Mouse (Mus musculus) forebrain, embryonic 10.5 days (tissue): ENCODE data around the gene Gm10031. TPM values are rescaled to one million over a fixed set of nuclear protein-coding genes. Genes with fewer than 3 reads are reported as not detected.
"Not testable (repeated sequence)": the region's sequence is repeated elsewhere in the genome, so short reads cannot be mapped to it uniquely, and the experiment has no call there.

Experiments used
- DNase-seq: peaks from one replicate; pipeline ENCODE4 v3.0.0-alpha.2; 2017; ENCODE audit warnings: low spot score; ENCODE audit errors: extremely low spot score
- H3K27ac ChIP-seq: fragments of 300-500 bp; sonication (generic); 2 replicates; pipeline ENCODE4 v1.5.1; 2016; ENCODE audit warnings: mild to moderate bottlenecking
- H3K27me3 ChIP-seq: fragments of 300-500 bp; sonication (generic); 2 replicates; pipeline ENCODE4 v1.6.1; 2016; ENCODE audit warnings: mild to moderate bottlenecking; ENCODE audit not compliant: poor library complexity, severe bottlenecking
- H3K36me3 ChIP-seq: fragments of 300-500 bp; sonication (generic); replicated peaks from 2 replicates; pipeline ENCODE4 v1.6.1; 2016; ENCODE audit warnings: mild to moderate bottlenecking, moderate library complexity
- H3K4me1 ChIP-seq: fragments of 300-500 bp; sonication (generic); 2 replicates; pipeline ENCODE4 v1.6.1; 2016
- H3K4me3 ChIP-seq: fragments of 300-500 bp; sonication (generic); 2 replicates; pipeline ENCODE4 v1.5.1; 2016; ENCODE audit warnings: mild to moderate bottlenecking, moderate library complexity
- H3K9me3 ChIP-seq: fragments of 300-500 bp; sonication (generic); 2 replicates; pipeline ENCODE4 v1.6.1; 2016; ENCODE audit warnings: mild to moderate bottlenecking, moderate library complexity
- WGBS: fragments of 180-500 bp; shearing (Covaris S2); methylation state at CpG from one replicate; pipeline ENCODE4 v1.1.7; 2016; 5-methylcytosine and 5-hydroxymethylcytosine counted together
- polyA plus RNA-seq: library from polyadenylated mRNA; unstranded; fragments of >200 nt; fragmentation: Nextera tagmentation; extraction: Ambion mirVana; gene quantifications from 2 replicates; pipeline ENCODE4 v1.2.1, GENCODE M21; 2016

The Gm10031 gene
- polyA plus RNA-seq, 1 experiment from 2014 or later: 0.56 TPM

DNA sequence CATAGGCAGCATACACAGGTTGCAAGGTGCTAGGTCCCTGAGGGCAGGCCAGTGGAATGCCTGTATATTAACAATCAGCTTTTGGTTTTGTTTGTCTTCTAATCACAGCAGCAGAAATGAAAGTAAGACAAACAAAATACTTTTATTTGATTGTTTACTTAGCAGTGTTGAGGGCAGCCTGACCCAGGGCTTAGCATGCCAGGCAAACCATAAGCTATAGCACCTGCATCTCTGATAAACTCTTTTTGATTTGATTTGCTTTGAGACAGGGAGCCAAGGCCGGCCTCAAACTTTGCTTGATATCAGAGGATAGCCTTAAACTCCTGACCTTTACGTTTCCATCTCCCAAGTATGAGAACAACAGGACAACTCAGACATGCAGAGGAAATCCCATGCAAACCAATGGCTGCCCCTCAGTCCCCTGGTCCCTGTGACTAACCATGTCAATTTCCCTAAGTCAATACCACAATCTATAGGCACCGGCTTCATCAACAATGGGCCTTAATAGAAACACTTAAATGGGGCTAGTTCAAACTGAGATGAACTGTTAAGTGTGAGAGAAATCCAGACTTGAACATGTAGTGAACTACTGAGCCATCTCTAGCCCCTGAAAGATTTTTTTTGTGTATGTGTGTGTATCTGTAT is 3.6 kb upstream of the Gm10031 start:
- Histone ChIP-seq H3K4me3 (no peak overlapping the region), H3K9me3 (no peaks in the 10 kb centered on the region), H3K27ac (no peak overlapping the region), H3K36me3 (no peaks in the 10 kb centered on the region), H3K4me1 (peaks cover 5% of the 10 kb centered on the region), H3K27me3 (no peaks in the 10 kb centered on the region)
- no peak for DNase-seq
- WGBS: 81% methylated on average over 3 of the region's 3 CpGs

DNA sequence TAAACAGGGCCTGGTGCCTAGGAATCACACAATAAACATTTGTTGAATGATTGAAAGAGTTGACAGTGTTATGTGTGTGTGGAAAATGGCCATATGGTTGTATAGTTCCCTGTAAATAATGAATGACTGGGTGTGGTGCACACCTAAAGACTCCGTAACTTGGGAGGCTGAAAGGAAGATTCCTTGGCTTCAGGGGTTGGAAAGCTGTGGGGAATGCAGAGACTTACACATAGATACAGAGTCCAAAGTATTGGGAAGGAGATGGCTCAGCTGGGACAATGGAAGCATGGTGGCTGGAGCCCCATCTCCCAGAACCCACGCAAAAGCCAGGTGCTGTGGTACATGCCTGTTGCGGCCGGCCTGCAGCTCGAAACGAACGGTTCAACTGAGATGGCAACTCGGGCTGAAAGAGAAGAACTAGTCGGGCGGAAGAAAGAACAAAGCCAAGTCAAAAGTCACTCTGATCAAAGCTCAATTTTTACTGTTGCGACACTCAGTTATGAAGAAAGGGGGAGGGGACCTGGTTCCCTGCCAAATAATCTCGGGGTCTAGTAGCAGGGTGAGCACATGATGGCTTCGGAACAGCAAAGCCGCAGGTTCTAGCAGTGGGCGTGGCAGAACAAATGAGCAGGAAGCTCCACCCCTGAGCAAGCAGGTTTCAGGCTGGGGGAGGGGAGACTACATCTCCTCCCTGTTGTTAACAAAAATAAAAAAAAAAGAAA is 1.9 kb upstream of the Gm10031 start:
- Histone ChIP-seq H3K27me3 (no peaks in the 10 kb centered on the region), H3K27ac (no peak overlapping the region), H3K4me1 (peaks cover 5% of the 10 kb centered on the region), H3K36me3 (no peaks in the 10 kb centered on the region), H3K9me3 (no peaks in the 10 kb centered on the region), H3K4me3 (no peak overlapping the region)
- WGBS: 69% methylated on average over 15 of the region's 15 CpGs
- DNase-seq: no peak

DNA sequence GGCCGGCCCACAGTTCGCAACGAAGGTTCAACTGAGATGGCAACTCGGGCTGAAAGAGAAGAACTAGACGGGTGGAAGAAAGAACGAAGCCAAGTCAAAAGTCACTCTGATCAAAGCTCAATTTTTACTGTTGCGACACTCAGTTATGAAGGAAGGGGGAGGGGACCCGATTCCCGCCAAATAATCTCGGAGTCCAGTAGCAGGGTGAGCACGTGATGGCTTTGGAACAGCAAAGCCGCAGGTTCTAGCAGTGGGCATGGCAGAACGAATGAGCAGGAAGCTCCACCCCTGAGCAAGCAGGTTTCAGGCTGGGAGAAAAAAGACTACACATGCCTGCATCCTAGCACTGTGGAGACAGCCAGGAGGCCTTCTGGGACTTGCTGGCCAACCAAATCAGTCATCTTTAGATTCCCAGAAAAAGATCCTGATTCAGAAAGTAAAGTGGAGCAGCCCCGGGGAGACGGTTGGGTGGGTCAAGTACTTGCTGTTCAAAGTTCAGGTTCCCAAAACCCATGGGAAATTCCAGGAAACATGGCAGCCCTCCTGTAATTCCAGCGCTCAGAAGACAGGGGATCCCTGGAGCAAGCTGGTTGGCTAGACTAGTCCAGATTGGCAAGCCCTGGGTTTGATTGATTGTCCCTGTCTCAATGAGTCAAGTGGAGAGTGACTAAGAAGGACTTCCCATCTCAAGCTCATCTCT is 8.8 kb downstream of the Gm10031 start:
- not testable (repeated sequence) for H3K4me1 ChIP-seq, DNase-seq, H3K4me3 ChIP-seq, H3K27ac ChIP-seq, H3K36me3 ChIP-seq, H3K9me3 ChIP-seq, H3K27me3 ChIP-seq
- 94% methylated on average over 16 of the region's 16 CpGs for WGBS

DNA sequence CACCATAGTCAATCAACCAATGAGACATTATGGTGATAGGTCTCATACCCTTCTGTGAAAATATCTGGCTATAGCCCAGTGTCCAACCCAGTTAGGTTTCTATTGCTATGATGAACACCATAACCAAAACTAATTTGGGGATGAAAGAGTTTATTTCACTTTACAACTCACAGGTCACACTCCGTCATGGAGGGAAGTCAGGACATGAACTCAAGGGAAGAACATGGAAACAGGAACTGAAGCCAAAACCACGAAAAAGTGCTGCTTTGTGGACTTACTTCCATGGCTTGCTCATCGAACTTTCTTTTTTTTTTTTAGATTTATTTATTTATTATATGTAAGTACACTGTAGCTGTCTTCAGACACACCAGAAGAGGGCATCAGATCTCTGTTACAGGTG is 9.7 kb downstream of the Gm10031 start:
- Histone ChIP-seq H3K36me3 (no peaks in the 10 kb centered on the region), H3K4me1 (no peaks in the 10 kb centered on the region), H3K9me3 (no peaks in the 10 kb centered on the region), H3K27me3 (no peaks in the 10 kb centered on the region), H3K27ac (no peak overlapping the region), H3K4me3 (no peak overlapping the region)
- WGBS: 93% methylated on average over 3 of the region's 3 CpGs
- no peak for DNase-seq

DNA sequence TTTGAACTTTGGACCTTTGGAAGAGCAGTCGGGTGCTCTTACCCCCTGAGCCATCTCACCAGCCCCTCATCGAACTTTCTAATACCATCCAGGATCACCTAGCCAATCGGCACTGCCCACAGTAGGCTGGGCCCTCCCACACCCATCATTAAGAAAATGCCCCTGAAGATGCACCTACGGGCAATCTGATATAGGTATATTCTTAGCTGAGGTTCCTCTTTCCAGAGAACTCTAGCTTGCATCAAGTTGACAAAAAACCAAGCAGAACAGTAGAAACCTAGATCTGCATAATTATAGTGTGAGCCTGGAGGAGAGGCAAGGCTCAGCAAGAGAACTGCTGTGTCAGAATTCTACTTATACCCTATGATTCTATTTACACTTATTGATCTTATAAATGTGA is 10.1 kb downstream of the Gm10031 start:
- Histone ChIP-seq H3K27ac (no peak overlapping the region), H3K36me3 (no peaks in the 10 kb centered on the region), H3K9me3 (no peaks in the 10 kb centered on the region), H3K4me1 (no peaks in the 10 kb centered on the region), H3K4me3 (no peak overlapping the region), H3K27me3 (no peaks in the 10 kb centered on the region)
- DNase-seq: no peak
- 90% methylated on average over 4 of the region's 4 CpGs for WGBS

DNA sequence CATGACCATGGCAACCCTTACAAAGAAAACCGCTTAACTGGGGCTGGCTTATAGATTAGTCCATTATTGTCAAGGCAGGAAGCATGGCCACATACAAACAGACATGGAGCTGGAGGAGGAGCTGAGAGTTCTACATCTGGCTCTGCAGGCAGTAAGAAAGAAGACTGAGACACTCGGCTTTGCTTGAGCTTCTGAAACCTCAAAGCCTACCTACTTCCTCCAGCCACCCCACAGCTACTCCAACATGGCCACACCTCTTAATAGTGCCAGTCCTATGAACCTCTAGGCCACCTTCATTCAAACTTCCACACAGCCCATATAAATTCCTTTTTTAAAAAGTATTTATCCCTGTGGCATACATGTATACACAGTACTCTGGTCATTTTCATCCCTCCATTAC is 13.2 kb downstream of the Gm10031 start:
- Histone ChIP-seq H3K4me1 (no peaks in the 10 kb centered on the region), H3K4me3 (no peak overlapping the region), H3K36me3 (no peaks in the 10 kb centered on the region), H3K27me3 (no peaks in the 10 kb centered on the region), H3K9me3 (no peaks in the 10 kb centered on the region), H3K27ac (no peak overlapping the region)
- DNase-seq: no peak
- 81% methylated on average over 2 of the region's 2 CpGs for WGBS

DNA sequence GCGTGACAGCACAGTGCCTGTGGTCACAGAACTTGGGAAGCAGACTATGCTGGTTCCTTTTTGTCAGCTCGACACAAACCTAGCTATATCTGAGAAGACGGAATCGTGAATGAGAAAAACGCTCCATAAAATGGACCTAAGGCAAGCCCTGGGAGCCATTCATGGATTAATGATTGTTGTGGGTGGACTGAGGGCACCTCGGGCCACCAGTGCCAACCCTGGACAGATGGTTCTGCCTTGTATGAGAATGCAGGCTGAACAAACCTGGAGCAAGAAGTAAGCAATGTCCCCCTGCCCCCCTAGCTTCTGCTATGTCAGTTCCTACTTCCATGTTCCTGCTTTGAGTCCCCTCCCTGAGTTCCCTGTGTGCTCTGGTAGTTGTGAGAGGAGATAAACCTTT is 13.9 kb downstream of the Gm10031 start:
- WGBS: 84% methylated on average over 6 of the region's 6 CpGs

DNA sequence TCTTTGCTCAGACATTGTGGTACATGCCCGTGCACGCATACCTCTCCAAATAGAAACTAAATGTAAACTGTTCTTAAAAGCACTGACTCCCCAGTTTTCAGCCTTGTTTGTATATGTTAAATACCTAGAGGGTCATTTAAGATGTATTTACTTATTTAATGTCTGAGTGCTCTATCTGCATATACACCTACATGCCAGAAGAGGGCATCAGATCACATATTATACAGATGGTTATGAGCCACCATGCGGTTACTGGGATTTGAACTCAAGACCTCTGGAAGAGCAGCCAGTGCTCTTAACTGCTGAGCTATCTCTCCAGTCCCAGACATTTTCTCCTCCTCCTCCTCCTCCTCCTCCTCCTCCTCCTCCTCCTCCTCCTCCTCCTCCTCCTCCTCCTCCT is 14.6 kb downstream of the Gm10031 start:
- WGBS: 80% methylated on average over 3 of the region's 3 CpGs
- no peaks in the 10 kb centered on the region for H3K36me3 ChIP-seq
- no peaks in the 10 kb centered on the region for H3K9me3 ChIP-seq
- DNase-seq: no peak
- no peak overlapping the region for H3K4me3 ChIP-seq
- no peak overlapping the region for H3K27ac ChIP-seq
- no peaks in the 10 kb centered on the region for H3K27me3 ChIP-seq
- no peaks in the 10 kb centered on the region for H3K4me1 ChIP-seq

More for the DNA sequence above, 13.9 kb downstream of the Gm10031 start:
- H3K27ac ChIP-seq: no peak overlapping the region
- no peaks in the 10 kb centered on the region for H3K4me1 ChIP-seq
- DNase-seq: no peak
- no peak overlapping the region for H3K4me3 ChIP-seq
- H3K27me3 ChIP-seq: no peaks in the 10 kb centered on the region
- H3K9me3 ChIP-seq: no peaks in the 10 kb centered on the region
- H3K36me3 ChIP-seq: no peaks in the 10 kb centered on the region

DNA sequence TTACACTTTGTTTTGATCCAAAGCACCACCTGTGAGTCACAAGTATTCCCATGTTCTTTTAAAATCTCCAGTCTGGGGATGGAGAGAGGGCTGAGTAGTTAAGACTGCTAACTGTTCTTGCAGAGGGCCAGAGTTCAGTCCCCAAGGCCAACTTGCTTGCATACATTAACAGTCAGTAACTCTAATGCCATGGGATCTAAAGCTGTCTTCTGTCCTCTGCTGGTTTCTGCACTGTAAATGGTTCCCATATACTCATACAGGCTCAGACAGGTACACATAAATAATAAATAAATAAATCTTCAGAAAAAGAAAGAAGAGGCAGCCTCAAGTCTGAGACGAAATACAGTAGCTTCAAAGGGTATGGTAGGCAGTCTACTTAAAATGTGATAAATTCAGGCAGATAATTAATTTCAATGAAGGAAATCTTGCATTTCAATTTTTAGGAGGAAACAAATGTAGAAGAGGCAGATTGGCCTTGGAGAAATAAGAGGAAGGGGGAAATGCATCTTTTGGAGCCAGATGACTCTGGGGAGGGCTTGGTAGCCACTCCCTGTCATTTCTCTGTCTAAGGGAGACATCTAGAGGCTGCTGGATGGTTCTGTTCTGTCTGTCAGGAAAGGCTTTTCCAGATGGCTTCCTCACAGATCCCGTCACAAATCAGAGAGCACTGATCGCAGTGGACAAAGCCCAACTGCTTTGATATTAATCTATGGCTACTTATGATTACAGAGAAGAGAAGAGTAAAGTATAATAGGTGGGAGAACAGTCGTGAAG is 16.2 kb downstream of the Gm10031 start:
- Histone ChIP-seq H3K9me3 (no peaks in the 10 kb centered on the region), H3K4me1 (peaks cover 4% of the 10 kb centered on the region), H3K4me3 (no peak overlapping the region), H3K27me3 (no peaks in the 10 kb centered on the region), H3K27ac (no peak overlapping the region), H3K36me3 (no peaks in the 10 kb centered on the region)
- WGBS: 56% methylated on average over 4 of the region's 4 CpGs
- no peak for DNase-seq

DNA sequence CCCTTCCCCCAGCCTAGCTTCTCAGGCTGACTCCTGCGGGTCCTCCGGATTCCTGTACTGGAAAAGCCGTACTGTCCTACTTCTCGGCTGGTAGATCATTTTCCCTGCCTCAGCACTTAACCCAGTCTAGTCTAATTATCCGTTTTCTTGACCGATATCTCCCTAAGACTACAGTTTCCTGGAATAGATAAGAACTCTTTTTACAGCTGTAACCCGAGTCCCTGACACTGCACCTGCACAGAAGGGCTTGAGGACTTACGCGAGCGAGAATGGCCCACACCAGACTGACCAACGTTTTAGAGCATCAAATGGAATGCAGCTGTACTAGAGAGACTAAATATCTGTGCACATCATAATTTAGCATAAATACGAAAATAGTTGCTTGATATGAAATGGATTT is 20.2 kb downstream of the Gm10031 start:
- Histone ChIP-seq H3K36me3 (no peaks in the 10 kb centered on the region), H3K27me3 (no peaks in the 10 kb centered on the region), H3K9me3 (no peaks in the 10 kb centered on the region), H3K4me1 (peaks cover 4% of the 10 kb centered on the region), H3K27ac (no peak overlapping the region), H3K4me3 (no peak overlapping the region)
- no peak for DNase-seq
- WGBS: 48% methylated on average over 12 of the region's 12 CpGs

DNA sequence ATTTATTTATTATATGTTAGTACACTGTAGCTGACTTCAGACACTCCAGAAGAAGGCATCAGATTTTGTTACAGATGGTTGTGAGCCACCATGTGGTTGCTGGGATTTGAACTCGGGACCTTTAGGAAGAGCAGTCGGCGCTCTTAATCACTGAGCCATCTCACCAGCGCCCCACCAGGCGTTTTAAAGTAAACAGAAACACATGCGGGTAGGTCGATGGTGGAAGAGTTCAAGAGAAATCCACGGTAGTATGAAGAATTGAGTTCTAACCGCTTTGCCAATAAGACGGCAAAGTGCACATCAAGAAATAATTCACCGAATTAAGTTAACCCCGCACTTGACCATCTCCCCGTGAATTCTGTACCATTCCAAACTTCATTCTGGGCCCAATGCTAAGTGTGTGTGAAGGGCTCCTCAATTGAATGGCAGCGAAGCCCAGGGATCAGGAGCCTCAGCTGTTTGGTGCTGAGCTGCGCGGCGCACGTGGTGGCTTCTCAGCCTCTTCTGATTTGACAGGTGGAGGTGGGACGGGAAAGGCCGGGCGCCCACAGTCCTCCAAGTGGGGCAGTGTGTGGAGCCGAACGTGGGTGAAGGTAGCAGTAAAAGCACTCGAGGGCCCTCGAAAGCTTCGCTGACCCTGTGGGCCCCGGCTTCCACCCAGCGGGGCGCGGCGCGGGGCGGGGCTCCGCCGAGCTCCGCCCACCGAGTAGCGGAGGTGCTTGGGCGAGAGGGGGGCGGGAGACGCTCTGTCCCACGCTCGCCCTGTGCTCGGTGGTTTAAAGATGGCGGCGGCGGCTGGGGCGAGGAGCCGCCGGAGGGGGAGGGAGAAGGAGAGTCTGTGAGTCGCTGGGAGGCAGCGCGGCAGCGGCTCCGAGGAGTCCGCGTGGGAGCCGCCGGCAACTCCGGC is 34.5 kb downstream of the Gm10031 start, which contains the start of gene Abl2:
Gene Abl2 (plus strand): TSS at position 763 of the 907 bp plus-strand sequence.
- WGBS: 10% methylated on average over 60 of the region's 60 CpGs
- H3K27ac ChIP-seq: peak within 1 kb of the TSS; percentile 100
- peak; percentile 84 for DNase-seq

More for the DNA sequence above, 34.5 kb downstream of the Gm10031 start, which contains the start of gene Abl2:
- H3K36me3 ChIP-seq: no peaks in the 10 kb centered on the region
- H3K9me3 ChIP-seq: no peaks in the 10 kb centered on the region
- no peaks in the 10 kb centered on the region; the same call in 1 of the 2 replicates for H3K27me3 ChIP-seq
- H3K4me1 ChIP-seq: peaks cover 20% of the 10 kb centered on the region
- peak within 1 kb of the TSS; percentile 98 for H3K4me3 ChIP-seq
